Mouse (Mus musculus) right cerebral cortex, postnatal 36 days (tissue): ENCODE measurements at regions not wholly inside any gene's neighbourhood (a gene's known extent, or its start where the extent isn't known, plus 50 kb on each side); places are given as distances from the start of the nearest gene placed in this dataset.
"Not testable (repeated sequence)": the region's sequence is repeated elsewhere in the genome, so short reads cannot be mapped to it uniquely, and the experiment has no call there.

Experiments
- DNase-seq, 2 experiments: peaks; one replicate each; pipeline ENCODE4 v3.0.0; 2022; ENCODE audit warnings: low spot score in 2 of 2, mixed read lengths in 1 of 2

- DNase-seq = no peak
Observed at GRCm38 (mm10) chr12:19125541-19125940, 611.2 kb downstream of the 5730507C01Rik start.

DNA sequence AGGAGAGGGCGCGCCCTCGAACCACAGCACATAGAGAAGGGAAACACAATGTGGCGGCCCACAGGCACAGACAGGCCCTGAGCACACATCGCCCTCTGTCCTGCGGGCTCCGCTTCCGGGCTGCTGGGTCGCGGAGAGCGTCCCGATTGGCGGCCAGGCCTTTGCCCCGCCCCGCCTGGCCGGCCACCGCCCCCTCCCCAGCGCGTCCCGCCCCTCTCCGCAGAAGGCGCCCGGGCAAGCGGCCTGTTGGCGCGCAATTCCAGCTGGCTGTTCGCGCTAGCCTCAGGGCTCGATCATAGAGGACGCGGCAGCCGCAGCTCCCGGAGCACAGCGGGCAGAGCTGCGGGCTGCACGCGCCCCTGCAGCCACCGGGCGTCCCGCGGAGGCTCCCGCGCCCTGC, 661.3 kb downstream of the 5730507C01Rik start:
- DNase-seq = no peak

- no peak for DNase-seq
Observed at GRCm38 (mm10) chr12:19192396-19192795, 678.1 kb downstream of the 5730507C01Rik start.

GRCm38 (mm10) chr12:19193041-19193440, 678.7 kb downstream of the 5730507C01Rik start:
- DNase-seq = not testable (repeated sequence)

GRCm38 (mm10) chr12:19223996-19224395, 709.7 kb downstream of the 5730507C01Rik start:
- DNase-seq = not testable (repeated sequence)

GRCm38 (mm10) chr12:19246731-19247130, 707.6 kb upstream of the Gm21863 start:
- DNase-seq = peak in 1 of 2 experiments; percentile 0

DNA sequence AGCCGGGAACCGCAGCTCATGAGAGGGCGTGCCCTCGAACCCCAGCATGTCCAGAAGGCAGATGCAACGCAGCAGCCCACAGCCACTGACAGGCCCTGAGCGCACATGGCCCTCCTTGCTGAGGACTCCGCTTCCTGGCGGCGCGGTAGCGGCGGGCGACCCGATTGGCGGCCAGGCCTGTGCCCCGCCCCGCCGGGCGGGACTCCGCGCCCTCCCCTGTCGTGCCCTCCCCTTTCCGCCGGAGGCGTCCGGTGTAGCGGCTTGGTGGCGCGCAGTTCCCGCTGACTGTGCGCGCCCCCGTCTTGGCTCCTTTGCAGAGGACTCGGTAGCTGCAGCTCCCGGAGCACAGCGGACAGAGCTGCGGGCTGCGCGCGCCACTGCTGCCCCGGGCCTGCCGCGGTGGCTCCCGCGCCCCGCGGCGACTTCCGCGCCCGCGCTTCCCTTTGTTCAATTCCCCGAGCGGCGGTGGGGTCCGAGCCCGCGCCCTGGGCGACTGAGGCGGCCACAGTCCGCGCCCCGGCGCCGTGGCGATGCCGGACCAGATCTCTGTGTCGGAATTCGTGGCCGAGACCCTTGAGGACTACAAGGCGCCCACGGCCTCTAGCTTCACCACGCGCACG, 665.9 kb upstream of the Gm21863 start:
- DNase-seq = peak; percentile 55 to 68

GRCm38 (mm10) chr12:19289038-19289437, 665.3 kb upstream of the Gm21863 start:
- DNase-seq = not testable (repeated sequence)

- DNase-seq = not testable (repeated sequence)
Observed at GRCm38 (mm10) chr12:19292068-19292770, 662.1 kb upstream of the Gm21863 start.
